Mouse (Mus musculus): ENCODE results near the gene Med20.
"Not testable (repeated sequence)": the region's sequence is repeated elsewhere in the genome, so short reads cannot be mapped to it uniquely, and the experiment has no call there.

Gene Med20

GRCm38 (mm10) chr17:47596839-47597164, 14.6 kb upstream of the Med20 start:
- no peak for DNase-seq (ENCODE audit: low spot score in 2 of 2)

GRCm38 (mm10) chr17:47597261-47597660, 14.1 kb upstream of the Med20 start:
- DNase-seq (ENCODE audit: low spot score in 2 of 2): no peak

- DNase-seq (ENCODE audit: low spot score in 2 of 2): no peak
Measured at GRCm38 (mm10) chr17:47597838-47598579, 13.4 kb upstream of the Med20 start.

- DNase-seq (ENCODE audit: low spot score in 2 of 2): not testable (repeated sequence)
Measured at GRCm38 (mm10) chr17:47598580-47599304, 12.6 kb upstream of the Med20 start.

GRCm38 (mm10) chr17:47599511-47600297, 11.7 kb upstream of the Med20 start:
- no peak for DNase-seq (ENCODE audit: low spot score in 2 of 2)

- DNase-seq (ENCODE audit: low spot score in 2 of 2): no peak
Measured at GRCm38 (mm10) chr17:47600601-47601388, 10.6 kb upstream of the Med20 start.

- DNase-seq (ENCODE audit: low spot score in 2 of 2): no peak
Measured at GRCm38 (mm10) chr17:47601389-47601755, 10.0 kb upstream of the Med20 start.

GRCm38 (mm10) chr17:47602289-47602688, 9.1 kb upstream of the Med20 start:
- DNase-seq (ENCODE audit: low spot score in 2 of 2): no peak

- no peak for DNase-seq (ENCODE audit: low spot score in 2 of 2)
Measured at GRCm38 (mm10) chr17:47606220-47606619, 5.2 kb upstream of the Med20 start.

- DNase-seq (ENCODE audit: low spot score in 2 of 2): no peak
Measured at GRCm38 (mm10) chr17:47609182-47609581, 2.2 kb upstream of the Med20 start.

GRCm38 (mm10) chr17:47611661-47611982, 240 bp downstream of the Med20 start:
- DNase-seq (ENCODE audit: low spot score in 2 of 2): no peak

GRCm38 (mm10) chr17:47614018-47614417, 2.6 kb downstream of the Med20 start:
- DNase-seq (ENCODE audit: low spot score in 2 of 2): no peak

GRCm38 (mm10) chr17:47616119-47616518, 4.7 kb downstream of the Med20 start:
- no peak for DNase-seq (ENCODE audit: low spot score in 2 of 2)

GRCm38 (mm10) chr17:47616652-47617051, 5.3 kb downstream of the Med20 start:
- DNase-seq (ENCODE audit: low spot score in 2 of 2): no peak

- no peak for DNase-seq (ENCODE audit: low spot score in 2 of 2)
Measured at GRCm38 (mm10) chr17:47617605-47618307, 6.4 kb downstream of the Med20 start.

GRCm38 (mm10) chr17:47618556-47619311, 7.4 kb downstream of the Med20 start:
- DNase-seq (ENCODE audit: low spot score in 2 of 2): no peak

GRCm38 (mm10) chr17:47622912-47623554, 11.7 kb downstream of the Med20 start:
- no peak for DNase-seq (ENCODE audit: low spot score in 2 of 2)

GRCm38 (mm10) chr17:47624572-47624971, 13.2 kb downstream of the Med20 start:
- DNase-seq (ENCODE audit: low spot score in 2 of 2): not testable (repeated sequence)

- DNase-seq (ENCODE audit: low spot score in 2 of 2): no peak
Measured at GRCm38 (mm10) chr17:47625088-47625487, 13.7 kb downstream of the Med20 start.

GRCm38 (mm10) chr17:47626031-47626430, 14.6 kb downstream of the Med20 start:
- DNase-seq (ENCODE audit: low spot score in 2 of 2): no peak
